Mouse (Mus musculus) forebrain, postnatal 0 days (tissue): ENCODE data around the gene Ascc2. TPM values are rescaled to one million over a fixed set of nuclear protein-coding genes. Genes with fewer than 3 reads are reported as not detected.
A peak's percentile ranks its signal among the peaks of the same experiment; 100 is the strongest.

ENCODE experiments used
- ATAC-seq: fragments of 200-750 bp; cut with Nextera tagmentation; 2 replicates; pipeline ENCODE4 v1.8.0; 2017; ENCODE audit warnings: mild to moderate bottlenecking, moderate library complexity
- DNase-seq: peaks from one replicate; pipeline ENCODE4 v3.0.0-alpha.2; 2015
- H3K27ac ChIP-seq: fragments of 300-500 bp; sonication (generic); 2 replicates; pipeline ENCODE4 v1.5.1; 2014; ENCODE audit warnings: low read depth, mild to moderate bottlenecking, antibody characterized with exemption, low read length, moderate library complexity, mixed read lengths
- H3K27me3 ChIP-seq: fragments of 300-500 bp; sonication (generic); 2 replicates; pipeline ENCODE4 v1.6.1; 2014; ENCODE audit warnings: mild to moderate bottlenecking, low read length, mixed read lengths; ENCODE audit not compliant: insufficient read depth
- H3K36me3 ChIP-seq: fragments of 300-500 bp; sonication (generic); 2 replicates; pipeline ENCODE4 v1.6.1; 2014; ENCODE audit warnings: mild to moderate bottlenecking, moderate library complexity; ENCODE audit not compliant: insufficient read depth
- H3K4me1 ChIP-seq: fragments of 300-500 bp; sonication (generic); 2 replicates; pipeline ENCODE4 v1.6.1; 2014; ENCODE audit warnings: antibody characterized with exemption; ENCODE audit not compliant: insufficient read depth
- H3K4me2 ChIP-seq: fragments of 300-500 bp; sonication (generic); 2 replicates; pipeline ENCODE4 v1.6.1; 2014; ENCODE audit warnings: low read depth, mild to moderate bottlenecking, moderate library complexity
- H3K4me3 ChIP-seq: fragments of 300-500 bp; sonication (generic); 2 replicates; pipeline ENCODE4 v1.5.1; 2014; ENCODE audit warnings: low read depth, low read length, mixed read lengths
- H3K9ac ChIP-seq: fragments of 300-500 bp; sonication (generic); 2 replicates; pipeline ENCODE4 v1.6.1; 2014; ENCODE audit warnings: mild to moderate bottlenecking
- H3K9me3 ChIP-seq: fragments of 300-500 bp; sonication (generic); 2 replicates; pipeline ENCODE4 v1.6.1; 2016; ENCODE audit warnings: low read length
- CTCF ChIP-seq: sonication (generic); IDR thresholded peaks from 2 replicates; pipeline ENCODE4 v1.5.1; 2016; ENCODE audit warnings: antibody characterized with exemption, control low read depth, low read depth
- WGBS: fragments of 180-500 bp; shearing (Covaris S2); extraction: QIAGEN DNeasy Blood & Tissue Kit; methylation state at CpG from one replicate; pipeline ENCODE4 v1.1.7; 2014; 5-methylcytosine and 5-hydroxymethylcytosine counted together
- polyA plus RNA-seq: library from polyadenylated mRNA; unstranded; fragments of >200 nt; fragmentation: Nextera tagmentation; extraction: Ambion mirVana; gene quantifications from 2 replicates; pipeline ENCODE4 v1.2.1, GENCODE M21; 2015
- total RNA-seq: library from RNA; depleted of rRNA; stranded (reverse); fragments of >200 nt; gene quantifications from 2 replicates; pipeline ENCODE4 v1.2.3, GENCODE M21; 2014

The Ascc2 gene
- total and polyA plus RNA-seq, 2 experiments from 2014 or later, result 14.3 to 17.3 TPM

DNA sequence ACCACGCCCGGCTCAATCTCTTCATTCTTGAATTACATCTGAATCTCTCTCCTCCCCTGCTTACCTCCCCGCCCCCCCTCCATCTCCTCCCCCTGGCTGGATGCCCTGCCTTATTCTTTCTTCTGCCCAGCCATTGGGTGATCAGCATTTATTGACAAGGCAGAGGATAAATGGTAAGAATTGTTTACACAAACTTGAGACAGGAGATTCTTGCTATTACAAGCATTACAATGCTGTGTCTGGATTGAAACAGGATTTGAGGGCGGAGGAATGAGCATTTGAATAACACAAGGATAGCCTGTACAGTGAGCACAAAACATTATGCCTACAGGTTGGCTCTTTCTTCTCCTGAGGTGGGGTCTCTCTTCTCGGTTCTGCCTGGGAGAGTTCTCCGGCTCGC, 52.8 kb downstream of the Ascc2 start:
- TF ChIP-seq CTCF, result no peak
- no peaks in the 10 kb centered on the region for H3K36me3 ChIP-seq
- H3K27me3 ChIP-seq, result no peaks in the 10 kb centered on the region
- H3K4me3 ChIP-seq, result no peak overlapping the region
- 77% methylated on average over 7 of the region's 7 CpGs for WGBS
- no peaks in the 10 kb centered on the region for H3K4me1 ChIP-seq
- DNase-seq (no peak), ATAC-seq (no peak)
- H3K9me3 ChIP-seq, result no peaks in the 10 kb centered on the region
- no peak overlapping the region for H3K27ac ChIP-seq
- no peak overlapping the region for H3K9ac ChIP-seq
- no peak overlapping the region for H3K4me2 ChIP-seq

DNA sequence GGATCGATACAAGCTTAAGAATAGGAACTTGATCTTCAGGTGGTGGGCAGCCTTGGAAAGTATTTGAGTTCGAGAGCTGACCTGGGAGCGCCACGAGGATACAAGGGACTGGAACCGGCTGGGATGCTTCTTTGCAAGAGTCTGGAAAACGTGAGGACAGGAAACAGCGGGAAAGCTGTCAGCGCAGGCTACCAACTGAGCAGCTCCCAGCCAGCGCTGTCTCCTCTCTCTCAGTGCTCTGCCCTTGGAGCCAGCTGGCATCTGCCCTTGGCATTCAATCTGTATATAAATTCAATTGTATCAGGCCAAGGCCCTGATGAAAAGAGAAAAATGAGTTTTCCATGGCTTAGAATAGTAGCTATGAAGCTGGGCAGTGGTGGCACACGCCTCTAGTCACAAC, 53.7 kb downstream of the Ascc2 start:
- H3K36me3 ChIP-seq, result no peaks in the 10 kb centered on the region
- DNase-seq (peak; percentile 47), ATAC-seq (peak; percentile 73)
- H3K27me3 ChIP-seq, result no peaks in the 10 kb centered on the region
- no peak overlapping the region for H3K4me3 ChIP-seq
- TF ChIP-seq CTCF, result no peak
- no peak overlapping the region for H3K27ac ChIP-seq
- no peaks in the 10 kb centered on the region for H3K9me3 ChIP-seq
- 53% methylated on average over 10 of the region's 10 CpGs for WGBS
- H3K4me2 ChIP-seq, result no peak overlapping the region
- H3K9ac ChIP-seq, result no peak overlapping the region
- H3K4me1 ChIP-seq, result no peaks in the 10 kb centered on the region

DNA sequence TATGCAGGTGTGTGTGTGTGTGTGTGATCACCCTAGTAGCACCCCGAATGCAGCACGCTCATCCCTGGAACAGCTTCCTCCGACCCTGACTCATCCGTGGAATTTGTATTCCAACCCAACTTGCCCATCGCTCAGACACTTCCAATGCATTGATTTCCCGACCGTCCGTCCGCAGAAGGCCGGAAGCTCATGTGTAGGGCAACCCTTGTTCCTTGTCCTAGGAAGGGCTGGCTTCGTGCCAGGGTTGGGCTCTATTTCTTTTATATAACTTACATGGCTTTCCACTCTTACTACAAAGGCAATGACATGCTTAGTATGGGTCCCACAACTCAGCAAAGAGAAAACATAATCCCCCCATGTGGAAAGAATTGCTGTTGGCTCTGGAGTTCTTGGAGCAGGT, 54.6 kb downstream of the Ascc2 start:
- H3K9me3 ChIP-seq, result no peaks in the 10 kb centered on the region
- H3K4me1 ChIP-seq, result no peaks in the 10 kb centered on the region
- no peak overlapping the region for H3K27ac ChIP-seq
- no peak overlapping the region for H3K4me3 ChIP-seq
- no peak overlapping the region for H3K4me2 ChIP-seq
- no peaks in the 10 kb centered on the region for H3K27me3 ChIP-seq
- ATAC-seq (no peak), DNase-seq (no peak)
- no peaks in the 10 kb centered on the region for H3K36me3 ChIP-seq
- TF ChIP-seq CTCF, result no peak
- WGBS, result 80% methylated on average over 11 of the region's 11 CpGs
- H3K9ac ChIP-seq, result no peak overlapping the region

DNA sequence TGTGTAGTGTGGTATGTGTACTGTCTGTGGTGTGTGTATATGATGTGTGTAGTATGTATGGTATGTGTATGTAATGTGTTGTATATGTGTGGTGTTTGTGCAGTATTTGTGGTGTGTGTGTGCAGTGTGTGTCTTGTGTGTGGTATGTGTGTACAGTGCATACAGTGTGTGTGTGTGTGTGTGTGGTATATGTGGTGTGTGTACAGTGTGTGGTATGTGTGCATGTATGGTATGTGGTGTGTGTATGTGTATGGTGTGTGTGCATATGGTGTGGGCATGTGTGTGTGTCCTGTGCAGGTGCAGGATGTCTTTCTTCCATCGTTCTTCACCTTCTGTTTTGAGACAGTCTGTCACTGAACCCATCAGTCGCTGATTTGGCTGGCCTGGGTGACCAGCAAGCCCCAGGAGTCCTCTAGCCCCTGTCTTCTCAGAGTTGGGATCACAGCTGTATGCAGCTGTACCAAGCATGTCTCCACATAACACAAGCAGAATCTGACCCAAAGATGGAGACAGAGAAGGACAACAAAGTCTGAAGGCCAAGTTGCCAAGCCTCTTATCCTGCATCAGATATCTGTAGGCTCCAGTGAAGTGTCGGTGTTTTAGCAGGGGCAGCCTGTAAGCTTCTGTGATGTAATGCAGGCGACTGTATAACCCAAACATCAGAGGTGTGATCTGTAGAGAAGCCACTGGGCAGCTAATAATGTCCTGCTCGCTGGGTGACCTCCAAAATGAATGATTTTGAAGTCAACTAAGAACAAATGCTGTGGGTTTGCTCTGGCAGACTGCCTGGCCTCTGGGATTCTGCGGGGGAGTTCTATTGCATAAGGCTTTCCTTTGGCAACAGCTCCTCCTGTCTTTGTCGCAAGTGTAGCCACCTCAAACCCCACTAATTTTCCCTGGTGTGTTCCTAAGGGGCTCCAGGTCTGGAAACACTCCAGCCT, 59.8 kb downstream of the Ascc2 start:
- Histone ChIP-seq H3K4me3 (no peak overlapping the region), H3K4me1 (no peaks in the 10 kb centered on the region), H3K4me2 (no peak overlapping the region), H3K9me3 (no peaks in the 10 kb centered on the region), H3K9ac (no peak overlapping the region), H3K36me3 (peaks cover 12% of the 10 kb centered on the region), H3K27me3 (no peaks in the 10 kb centered on the region), H3K27ac (no peak overlapping the region)
- 62% methylated on average over 7 of the region's 7 CpGs for WGBS
- DNase-seq (peak; percentile 22), ATAC-seq (no peak)
- TF ChIP-seq CTCF, result no peak

DNA sequence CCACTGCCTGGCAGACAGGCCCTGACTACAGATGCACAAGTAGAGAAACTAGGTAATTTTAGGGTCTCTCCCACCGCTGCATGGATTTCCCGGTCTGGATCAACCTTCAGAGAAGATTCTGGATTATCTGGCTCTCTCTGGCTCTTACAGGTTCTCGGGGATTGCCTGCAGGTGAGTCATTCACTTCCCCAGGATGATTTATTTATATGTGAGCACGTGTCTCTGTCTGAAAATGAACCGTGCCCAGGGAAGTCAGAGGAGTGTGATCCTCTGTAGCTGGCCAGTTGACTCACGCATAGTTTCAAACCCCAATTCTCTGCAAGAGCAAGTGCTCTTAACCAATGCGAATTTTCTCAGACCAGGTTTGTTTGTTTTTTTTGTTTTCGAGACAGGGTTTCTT, 63.2 kb downstream of the Ascc2 start:
- 89% methylated on average over 8 of the region's 8 CpGs for WGBS
- peaks cover 8% of the 10 kb centered on the region for H3K4me1 ChIP-seq
- TF ChIP-seq CTCF, result no peak

DNA sequence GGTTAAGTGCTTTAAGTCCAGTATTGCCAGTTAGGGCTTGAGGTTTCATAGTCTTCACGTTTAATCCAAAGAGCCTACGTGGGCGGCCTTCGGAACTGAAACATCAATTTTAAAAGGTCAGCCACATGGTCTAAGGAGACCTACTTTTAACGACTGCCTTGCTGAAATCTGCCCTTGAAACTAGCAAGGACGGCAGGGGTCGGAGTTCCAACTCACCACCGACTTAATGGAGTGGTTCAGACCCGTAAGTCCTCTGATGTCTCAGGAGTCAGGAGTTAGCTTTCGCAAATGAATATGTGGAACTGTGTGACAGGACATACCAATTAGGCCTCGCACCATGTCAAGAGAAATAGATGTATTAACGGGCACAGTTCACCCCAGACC, 66.1 kb downstream of the Ascc2 start:
- Histone ChIP-seq H3K4me1 (peaks cover 8% of the 10 kb centered on the region), H3K27ac (peak overlapping the region; percentile 76), H3K9ac (peak overlapping the region; percentile 82), H3K4me3 (peak overlapping the region; percentile 79), H3K9me3 (no peaks in the 10 kb centered on the region), H3K27me3 (no peaks in the 10 kb centered on the region), H3K36me3 (peaks cover 12% of the 10 kb centered on the region), H3K4me2 (peak overlapping the region; percentile 85)
- WGBS, result 5% methylated on average over 12 of the region's 12 CpGs
- DNase-seq, result no peak
- no peak for ATAC-seq
- TF ChIP-seq CTCF, result no peak

More for the DNA sequence above, 63.2 kb downstream of the Ascc2 start:
- Histone ChIP-seq H3K9ac (no peak overlapping the region), H3K36me3 (peaks cover 12% of the 10 kb centered on the region), H3K4me2 (no peak overlapping the region), H3K4me3 (no peak overlapping the region), H3K9me3 (no peaks in the 10 kb centered on the region), H3K27ac (no peak overlapping the region), H3K27me3 (no peaks in the 10 kb centered on the region)
- no peak for ATAC-seq
- no peak for DNase-seq
